Comparison of ENCODE assay signal across 12 mouse cellular contexts in genomic region chr1:132678076-132678475, GRCm38 (mm10).
DNase-seq lines count a peak whose midpoint lies in the region; ATAC-seq and TF ChIP-seq lines count a peak whose summit lies in the region.
"Had no signal": no experiment of that assay in that cellular context is flagged by ENCODE, and none has a peak within 500 bp of the region (broad histone marks: within the 10 kb centered on the region; RNA-seq: fewer than 3 reads in every experiment).

No protein-coding gene starts in this region.

- no peak overlapping the region for H3K4me2 ChIP-seq in intestine, postnatal 0 days (replicated peaks; ENCODE audit: low read depth)
- no peak overlapping the region for H3K4me2 ChIP-seq in intestine, embryonic 15.5 days (replicated peaks)
- H3K4me2 ChIP-seq: heart, embryonic 13.5 days; stomach, embryonic 15.5 days had no signal

- no peaks in the 10 kb centered on the region for H3K36me3 ChIP-seq in intestine, postnatal 0 days (ENCODE audit: control insufficient read depth, insufficient read depth)
- no peaks in the 10 kb centered on the region for H3K36me3 ChIP-seq in intestine, embryonic 15.5 days
- H3K36me3 ChIP-seq: heart, embryonic 13.5 days; stomach, embryonic 15.5 days had no signal

- no peak for ATAC-seq in intestine, postnatal 0 days
- ATAC-seq in intestine, embryonic 15.5 days, result no peak

- H3K9ac ChIP-seq in intestine, postnatal 0 days (ENCODE audit: low read depth, low read length), result no peak overlapping the region
- H3K9ac ChIP-seq in intestine, embryonic 15.5 days, result no peak overlapping the region
- H3K9ac ChIP-seq: heart, embryonic 13.5 days; stomach, embryonic 15.5 days had no signal

- H3K9me3 ChIP-seq in intestine, postnatal 0 days (ENCODE audit: control insufficient read depth), result no peaks in the 10 kb centered on the region
- no peaks in the 10 kb centered on the region; the same call in 1 of the 2 replicates for H3K9me3 ChIP-seq in intestine, embryonic 15.5 days
- H3K9me3 ChIP-seq: heart, embryonic 13.5 days; stomach, embryonic 15.5 days had no signal

- TF ChIP-seq CTCF in intestine, postnatal 0 days (IDR thresholded peaks at IDR 0.05; ENCODE audit: low read depth), result peak; percentile 37
- TF ChIP-seq CTCF in lung, adult 2 months (IDR thresholded peaks at IDR 0.05; ENCODE audit: insufficient read depth, low read length), result no peak
- peak; percentile 11; the same call in 1 of the 2 replicates for TF ChIP-seq CTCF in olfactory bulb, adult 2 months (IDR thresholded peaks at IDR 0.05; ENCODE audit: insufficient read depth, low read depth, low read length)

- H3K27ac ChIP-seq in intestine, postnatal 0 days (ENCODE audit: low read depth, low read length), result no peak overlapping the region
- H3K27ac ChIP-seq in intestine, embryonic 15.5 days, result no peak overlapping the region
- peak overlapping the region; percentile 66; the same call in 1 of the 2 replicates for H3K27ac ChIP-seq in olfactory bulb, adult 2 months (ENCODE audit: insufficient read depth, low read depth, low read length)
- H3K27ac ChIP-seq: heart, embryonic 13.5 days; stomach, embryonic 15.5 days had no signal

- H3K27me3 ChIP-seq in intestine, postnatal 0 days (replicated peaks; ENCODE audit: control insufficient read depth, insufficient read depth, low read length), result no peaks in the 10 kb centered on the region
- H3K27me3 ChIP-seq in intestine, embryonic 15.5 days (replicated peaks), result no peaks in the 10 kb centered on the region
- H3K27me3 ChIP-seq: heart, embryonic 13.5 days; stomach, embryonic 15.5 days had no signal

- no peaks in the 10 kb centered on the region for H3K4me1 ChIP-seq in intestine, postnatal 0 days (replicated peaks; ENCODE audit: control insufficient read depth, insufficient read depth, low read length)
- no peaks in the 10 kb centered on the region for H3K4me1 ChIP-seq in intestine, embryonic 15.5 days (replicated peaks)
- H3K4me1 ChIP-seq in lung, adult 2 months (ENCODE audit: control insufficient read depth, insufficient read depth, low read length), result no peaks in the 10 kb centered on the region
- H3K4me1 ChIP-seq in olfactory bulb, adult 2 months (ENCODE audit: control insufficient read depth, insufficient read depth, low read length), result peaks cover 24% of the 10 kb centered on the region
- H3K4me1 ChIP-seq: heart, embryonic 13.5 days; stomach, embryonic 15.5 days had no signal

- peak; percentile 40 to 70 for DNase-seq in cerebellum, postnatal 25 days
- no peak for DNase-seq in cerebellum, adult 8-10 months
- peak; percentile 1 for DNase-seq in lung, postnatal 14 days
- DNase-seq in lung, adult 2 months, result no peak
- DNase-seq in adrenal gland, adult 8-10 months, result no peak
- DNase-seq: kidney, postnatal 25 days; right cerebral cortex, postnatal 25 days had no signal

- H3K4me3 ChIP-seq in intestine, postnatal 0 days (ENCODE audit: low read depth, low read length), result no peak overlapping the region
- H3K4me3 ChIP-seq in intestine, embryonic 15.5 days (replicated peaks), result no peak overlapping the region
- H3K4me3 ChIP-seq in lung, adult 2 months (replicated peaks; ENCODE audit: extremely low read depth, low read depth, low read length), result no peak overlapping the region
- no peak overlapping the region for H3K4me3 ChIP-seq in olfactory bulb, adult 2 months (ENCODE audit: insufficient read depth, low read depth, low read length)
- H3K4me3 ChIP-seq: heart, embryonic 13.5 days; stomach, embryonic 15.5 days had no signal

- TF ChIP-seq POLR2A in lung, adult 2 months (IDR thresholded peaks at IDR 0.05; ENCODE audit: borderline replicate concordance, extremely low read depth, low read depth, low read length), result no peak
- TF ChIP-seq POLR2A in olfactory bulb, adult 2 months (IDR thresholded peaks at IDR 0.05; ENCODE audit: insufficient read depth, low read depth, low read length), result no peak

- WGBS in intestine, postnatal 0 days, result 40% methylated on average over 5 of the region's 5 CpGs
- 43% methylated on average over 5 of the region's 5 CpGs for WGBS in intestine, embryonic 15.5 days
- 44% methylated on average over 5 of the region's 5 CpGs for WGBS in lung, adult 2 months
- 61% methylated on average over 5 of the region's 5 CpGs for WGBS in olfactory bulb, adult 2 months

Comparison
In these comparisons a context has a peak if more than half of its experiments do, and no peak if none do; other contexts are left out.
1. DNase-seq: peak in cerebellum, postnatal 25 days (2 of 2) and lung, postnatal 14 days (single experiment); none in cerebellum, adult 8-10 months (single experiment), lung, adult 2 months (single experiment) and adrenal gland, adult 8-10 months (single experiment).